ENCODE assay signal across 16 mouse cellular contexts in the genomic region with DNA sequence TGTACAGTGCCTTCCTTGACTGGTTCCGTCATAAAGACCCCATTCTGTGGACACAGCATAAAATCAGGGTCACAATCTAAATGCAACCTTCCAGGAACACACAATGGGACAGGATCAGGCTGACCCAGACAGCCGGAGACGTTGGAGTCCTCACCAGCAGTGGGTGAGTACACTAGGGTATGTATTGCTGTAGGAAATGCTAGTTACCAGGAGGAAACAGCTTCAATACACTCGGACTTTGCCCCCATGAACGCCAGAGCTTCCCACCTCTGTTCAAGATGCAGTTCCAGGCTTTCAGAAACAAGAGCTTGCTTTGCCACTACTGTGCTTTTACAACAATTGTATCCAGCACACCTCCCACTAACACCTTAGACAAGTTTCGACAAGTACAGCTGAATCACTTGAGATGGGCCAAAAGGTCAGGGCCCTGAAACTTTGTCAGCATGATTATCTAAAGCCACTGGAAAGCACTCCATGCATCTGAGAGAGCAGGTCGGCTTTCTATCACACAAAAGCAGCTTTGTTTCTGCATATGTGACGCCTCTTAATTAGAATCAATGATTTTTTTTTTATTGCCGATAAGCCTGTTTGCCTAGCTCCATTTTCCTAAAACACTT.
DNase-seq lines count a peak whose midpoint lies in the region; ATAC-seq and TF ChIP-seq lines count a peak whose summit lies in the region.
"Had no signal": no experiment of that assay in that cellular context is flagged by ENCODE, and none has a peak within 500 bp of the region (broad histone marks: within the 10 kb centered on the region; RNA-seq: fewer than 3 reads in every experiment).

No protein-coding gene starts in this region.

- no peaks in the 10 kb centered on the region for H3K27me3 ChIP-seq in stomach, embryonic 14.5 days (ENCODE audit: control insufficient read depth, insufficient read depth, low read length)
- H3K27me3 ChIP-seq: heart, embryonic 13.5 days; limb, embryonic 12.5 days; megakaryocyte, embryonic 14.5 days; neural tube, embryonic 15.5 days had no signal

- no peak for TF ChIP-seq CTCF in embryonic fibroblast, embryonic 13.5 days (IDR thresholded peaks at IDR 0.05; ENCODE audit: borderline replicate concordance, insufficient read depth, low read length)

- peaks cover 2% of the 10 kb centered on the region; the same call in 1 of the 2 replicates for H3K4me1 ChIP-seq in embryonic fibroblast, embryonic 13.5 days (ENCODE audit: control insufficient read depth, insufficient read depth, low read length)
- H3K4me1 ChIP-seq in stomach, embryonic 14.5 days (ENCODE audit: control insufficient read depth, insufficient read depth, low read length), result peaks cover 3% of the 10 kb centered on the region; the same call in 1 of the 2 replicates
- H3K4me1 ChIP-seq: megakaryocyte, embryonic 14.5 days had no signal

- peak; percentile 51; the same call in 1 of the 2 replicates for ATAC-seq in stomach, embryonic 14.5 days (ENCODE audit: insufficient number of reproducible peaks, insufficient read depth, low FRiP score, low read depth)

- H3K36me3 ChIP-seq in stomach, embryonic 14.5 days (ENCODE audit: control insufficient read depth, insufficient read depth, low read length), result no peaks in the 10 kb centered on the region
- H3K36me3 ChIP-seq: heart, embryonic 13.5 days; limb, embryonic 12.5 days; neural tube, embryonic 15.5 days had no signal

- peak; percentile 61 for DNase-seq in adrenal gland, adult 2 months
- no peak for DNase-seq in adrenal gland, adult 18-20 months (ENCODE audit: low spot score in 2 of 2)
- DNase-seq in kidney, adult 9 months, result peak; percentile 45
- DNase-seq in kidney, postnatal 36 days, result no peak
- no peak for DNase-seq in Muller cell, postnatal 12 days (ENCODE audit: inconsistent ontology term)
- DNase-seq in neural tube, embryonic 10.5 days (ENCODE audit: extremely low spot score, low spot score), result no peak
- DNase-seq: cerebellum, adult 11 months; gastrocnemius, postnatal 36 days; right cerebral cortex, adult 18-20 months; thymus, postnatal 14 days had no signal

- no peak overlapping the region for H3K4me2 ChIP-seq in stomach, embryonic 14.5 days (replicated peaks; ENCODE audit: low read depth, low read length)
- H3K4me2 ChIP-seq: heart, embryonic 13.5 days; limb, embryonic 12.5 days; neural tube, embryonic 15.5 days had no signal

- no peak for TF ChIP-seq POLR2A in embryonic fibroblast, embryonic 13.5 days (IDR thresholded peaks at IDR 0.05; ENCODE audit: low read depth, low read length)

- H3K9ac ChIP-seq in stomach, embryonic 14.5 days (replicated peaks; ENCODE audit: low read depth, low read length), result no peak overlapping the region
- H3K9ac ChIP-seq: heart, embryonic 13.5 days; limb, embryonic 12.5 days; neural tube, embryonic 15.5 days had no signal

- H3K4me3 ChIP-seq in embryonic fibroblast, embryonic 13.5 days (ENCODE audit: insufficient read depth, low read length), result no peak overlapping the region
- H3K4me3 ChIP-seq in stomach, embryonic 14.5 days (ENCODE audit: low read depth, low read length), result no peak overlapping the region
- H3K4me3 ChIP-seq: heart, embryonic 13.5 days; limb, embryonic 12.5 days; megakaryocyte, embryonic 14.5 days; neural tube, embryonic 15.5 days had no signal

- 48% methylated on average over 9 of the region's 9 CpGs for WGBS in stomach, embryonic 14.5 days

- H3K9me3 ChIP-seq in stomach, embryonic 14.5 days (ENCODE audit: control insufficient read depth, low read depth, low read length), result no peaks in the 10 kb centered on the region
- H3K9me3 ChIP-seq: heart, embryonic 13.5 days; limb, embryonic 12.5 days; neural tube, embryonic 15.5 days had no signal

- peak overlapping the region; percentile 55; the same call in 1 of the 2 replicates for H3K27ac ChIP-seq in embryonic fibroblast, embryonic 13.5 days (ENCODE audit: insufficient read depth, low read length)
- peak overlapping the region; percentile 52 for H3K27ac ChIP-seq in stomach, embryonic 14.5 days (ENCODE audit: low read length)
- H3K27ac ChIP-seq: heart, embryonic 13.5 days; limb, embryonic 12.5 days; neural tube, embryonic 15.5 days had no signal

Comparison
In these comparisons a context has a peak if more than half of its experiments do, and no peak if none do; other contexts are left out.
1. DNase-seq: peak in adrenal gland, adult 2 months (single experiment) and kidney, adult 9 months (single experiment); none in adrenal gland, adult 18-20 months (0 of 2), kidney, postnatal 36 days (0 of 2), Muller cell, postnatal 12 days (single experiment) and neural tube, embryonic 10.5 days (single experiment).